Mouse (Mus musculus) olfactory bulb, adult 2 months (tissue): ENCODE data around the gene Tmsb15b2.

Experiments
- CTCF ChIP-seq: fragments of 200-500 bp; IDR thresholded peaks from 2 replicates; pipeline ENCODE4 v1.5.1; 2012; ENCODE audit warnings: low read depth, mild to moderate bottlenecking, low read length, moderate library complexity; ENCODE audit not compliant: insufficient read depth
- POLR2A ChIP-seq: fragments of 200-500 bp; IDR thresholded peaks from 2 replicates; pipeline ENCODE4 v1.6.1; 2012; ENCODE audit warnings: mild to moderate bottlenecking, low read depth, low read length, moderate library complexity; ENCODE audit not compliant: insufficient read depth

- TF ChIP-seq CTCF (no peak), POLR2A (no peak)
Measured at GRCm38 (mm10) chrX:136925863-136926262, 49.4 kb downstream of the Tmsb15b2 start.
